Mouse (Mus musculus) heart, adult 2 months (tissue): Measurements from ENCODE around the gene Zswim1. TPM values are rescaled to one million over a fixed set of nuclear protein-coding genes. Genes with fewer than 3 reads are reported as not detected.

Experiments used
- DNase-seq, 2 experiments: peaks; one replicate each; pipeline ENCODE4 v3.0.0; 2021
- H3K27ac ChIP-seq: fragments of 200-600 bp; 2 replicates; pipeline ENCODE4 v1.8.1; 2022
- H3K27me3 ChIP-seq: fragments of 200-500 bp; 2 replicates; pipeline ENCODE4 v1.6.1; 2012; ENCODE audit warnings: mild to moderate bottlenecking, low read length, inconsistent platforms, mixed read lengths; ENCODE audit not compliant: control insufficient read depth, insufficient read depth
- H3K36me3 ChIP-seq: fragments of 200-500 bp; 2 replicates; pipeline ENCODE4 v1.6.1; 2012; ENCODE audit warnings: low read length, inconsistent platforms; ENCODE audit not compliant: control insufficient read depth, insufficient read depth
- H3K4me1 ChIP-seq: fragments of 200-500 bp; 2 replicates; pipeline ENCODE4 v1.6.1; 2011; ENCODE audit warnings: low read length; ENCODE audit not compliant: control insufficient read depth, insufficient read depth
- H3K4me3 ChIP-seq: fragments of 200-600 bp; 2 replicates; pipeline ENCODE4 v1.8.1; 2022
- H3K79me2 ChIP-seq: fragments of 200-500 bp; replicated peaks from 2 replicates; pipeline ENCODE4 v1.6.1; 2012; ENCODE audit warnings: mild to moderate bottlenecking, inconsistent platforms, low read length, moderate library complexity, mixed read lengths; ENCODE audit not compliant: control insufficient read depth, insufficient read depth
- H3K9ac ChIP-seq: fragments of 200-500 bp; 2 replicates; pipeline ENCODE4 v1.6.1; 2012; ENCODE audit warnings: low read depth, mild to moderate bottlenecking, control low read depth, inconsistent platforms, low read length, mixed read lengths
- CTCF ChIP-seq: fragments of 200-600 bp; IDR thresholded peaks from 2 replicates; pipeline ENCODE4 v1.8.1; 2022; ENCODE audit warnings: antibody characterized with exemption, mild to moderate bottlenecking, moderate library complexity
- EP300 ChIP-seq: fragments of 200-500 bp; IDR thresholded peaks from 2 replicates; pipeline ENCODE4 v1.6.1; 2011; ENCODE audit warnings: low read depth, low read length, control low read depth; ENCODE audit not compliant: insufficient read depth
- POLR2A ChIP-seq: fragments of 200-500 bp; IDR thresholded peaks from 2 replicates; pipeline ENCODE4 v1.6.1; 2011; ENCODE audit warnings: mild to moderate bottlenecking, low read depth, low read length, control low read depth; ENCODE audit not compliant: insufficient read depth
- WGBS: fragments of 180-500 bp; shearing (Covaris S2); methylation state at CpG from one replicate; pipeline ENCODE4 v1.1.7; 2018; 5-methylcytosine and 5-hydroxymethylcytosine counted together
- intact Hi-C: fragments of 180-260 bp; cut with DNase I; formaldehyde crosslinking; loops from one replicate; pipeline ENCODE4 v1.15.1; 2025
- polyA plus RNA-seq: library from polyadenylated mRNA; depleted of rRNA; stranded (reverse); fragments of >200 nt; gene quantifications from 2 replicates; pipeline ENCODE4 v1.2.3, GENCODE M21; 2012
- total RNA-seq, 2 experiments: library from RNA; stranded (reverse); gene quantifications; 2 replicates each; pipeline ENCODE4 v1.2.3; 2021

Zswim1 gene
- total and polyA plus RNA-seq, 3 experiments: 4.5 to 5.3 (median 5.1) TPM

DNA sequence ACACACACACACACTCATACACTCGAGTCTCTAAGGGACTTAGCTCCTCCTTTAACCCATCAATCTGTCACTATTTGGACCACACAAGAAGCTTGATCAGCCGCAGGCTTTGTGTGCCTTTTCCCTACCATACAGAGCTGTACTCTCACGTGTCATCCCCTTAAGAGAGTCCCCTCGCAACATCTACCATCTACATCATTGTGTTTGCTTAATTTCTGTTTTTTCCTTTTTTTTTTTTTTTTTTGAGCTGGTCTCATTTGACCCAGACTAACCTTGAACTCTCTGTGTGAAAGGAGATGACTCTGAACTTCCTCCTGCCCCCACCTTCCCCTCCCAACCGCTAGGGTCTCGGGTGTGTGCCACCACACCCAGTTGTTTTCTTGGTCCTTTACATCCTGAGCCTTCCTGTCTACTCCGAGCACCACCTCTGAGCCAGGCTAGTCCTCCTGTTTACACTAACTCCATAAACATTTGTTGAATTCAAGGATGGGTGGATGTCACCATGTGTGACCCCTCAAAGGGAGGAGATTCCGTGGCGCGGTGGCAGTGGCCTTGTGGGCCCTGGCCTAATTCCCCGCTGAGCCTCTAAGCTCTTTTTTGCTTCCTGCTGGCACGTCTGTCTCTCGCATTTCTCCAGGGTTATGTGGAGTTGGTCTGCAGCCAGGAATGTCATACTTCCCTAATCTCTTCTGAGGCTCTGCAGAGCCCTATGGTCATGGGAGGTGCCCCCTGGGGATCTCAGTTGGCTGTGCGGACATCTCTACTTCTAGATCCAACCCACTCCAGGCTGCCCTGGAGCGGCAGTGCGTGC is 44.5 kb downstream of the Zswim1 start:
- Histone ChIP-seq H3K4me3 (no peak overlapping the region), H3K79me2 (no peaks in the 10 kb centered on the region), H3K27me3 (no peaks in the 10 kb centered on the region), H3K9ac (no peak overlapping the region), H3K36me3 (no peaks in the 10 kb centered on the region), H3K4me1 (peaks cover 13% of the 10 kb centered on the region), H3K27ac (peak overlapping the region; percentile 76)
- peak; percentile 75 to 89 for DNase-seq
- TF ChIP-seq POLR2A (no peak), CTCF (peak; percentile 27; the same call in 1 of the 2 replicates), EP300 (peak; percentile 78; the same call in 1 of the 2 replicates)
- WGBS: 8% methylated on average over 16 of the region's 16 CpGs
- intact Hi-C loops: loop anchor here (2.0 kb wide), 1 partner anchor 32 kb away; no protein-coding TSS in a partner anchor

GRCm38 (mm10) chr2:164867566-164867965 is 45.1 kb downstream of the Zswim1 start:
- Histone ChIP-seq H3K36me3 (no peaks in the 10 kb centered on the region), H3K4me1 (peaks cover 9% of the 10 kb centered on the region), H3K9ac (no peak overlapping the region), H3K79me2 (no peaks in the 10 kb centered on the region), H3K4me3 (no peak overlapping the region), H3K27me3 (no peaks in the 10 kb centered on the region), H3K27ac (peak overlapping the region; percentile 76)
- WGBS: 89% methylated on average over 7 of the region's 7 CpGs
- TF ChIP-seq CTCF (peak; percentile 80), EP300 (no peak)
- DNase-seq: no peak
- intact Hi-C loops: loop anchor here (2.0 kb wide), 1 partner anchor 33 kb away; no protein-coding TSS in a partner anchor

GRCm38 (mm10) chr2:164868491-164868890 is 46.0 kb downstream of the Zswim1 start:
- H3K4me1 ChIP-seq: peaks cover 7% of the 10 kb centered on the region
- intact Hi-C loops: no loop called here
- WGBS: 68% methylated on average over 7 of the region's 7 CpGs
- H3K9ac ChIP-seq: no peak overlapping the region
- no peak for DNase-seq
- no peak overlapping the region for H3K4me3 ChIP-seq
- no peak for TF ChIP-seq EP300
- TF ChIP-seq CTCF: no peak
- TF ChIP-seq POLR2A: no peak
- H3K79me2 ChIP-seq: no peaks in the 10 kb centered on the region
- H3K27ac ChIP-seq: no peak overlapping the region
- H3K27me3 ChIP-seq: no peaks in the 10 kb centered on the region
- no peaks in the 10 kb centered on the region for H3K36me3 ChIP-seq

- no peaks in the 10 kb centered on the region for H3K79me2 ChIP-seq
- peaks cover 10% of the 10 kb centered on the region for H3K4me1 ChIP-seq
- H3K27ac ChIP-seq: no peak overlapping the region
- H3K9ac ChIP-seq: no peak overlapping the region
- no peak overlapping the region for H3K4me3 ChIP-seq
- no peaks in the 10 kb centered on the region for H3K27me3 ChIP-seq
- H3K36me3 ChIP-seq: no peaks in the 10 kb centered on the region
- intact Hi-C loops: no loop called here
- TF ChIP-seq POLR2A: no peak
- peak; percentile 28; the same call in 1 of the 2 replicates for TF ChIP-seq CTCF
- TF ChIP-seq EP300: no peak
- WGBS: 56% methylated on average over 6 of the region's 6 CpGs
- no peak for DNase-seq
These were observed 49.3 kb downstream of the Zswim1 start for GRCm38 (mm10) chr2:164871602-164872303.

DNA sequence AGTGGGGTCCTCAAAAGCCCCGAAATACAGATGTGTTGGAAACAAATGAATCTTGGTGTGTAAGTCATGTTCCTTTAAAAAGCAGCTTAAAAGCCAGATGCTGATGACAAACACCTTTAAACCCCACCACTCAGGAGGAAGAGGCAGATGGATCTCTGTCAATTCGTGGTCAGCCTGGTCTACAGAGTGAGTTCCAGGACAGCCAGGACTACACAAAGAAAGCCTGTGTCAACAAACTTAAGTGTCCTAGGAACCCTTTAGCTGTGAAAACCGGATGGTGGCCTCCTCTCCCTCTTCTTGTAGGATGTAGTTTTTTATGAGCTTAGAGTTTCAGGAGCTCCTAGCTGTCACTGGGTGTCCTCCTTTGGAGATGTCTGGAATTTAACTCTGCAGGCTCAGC is 51.1 kb downstream of the Zswim1 start:
- peaks cover 3% of the 10 kb centered on the region; the same call in 1 of the 2 replicates for H3K36me3 ChIP-seq
- no peaks in the 10 kb centered on the region for H3K79me2 ChIP-seq
- intact Hi-C loops: no loop called here
- no peaks in the 10 kb centered on the region for H3K27me3 ChIP-seq
- H3K4me3 ChIP-seq: peak overlapping the region; percentile 37
- H3K4me1 ChIP-seq: peaks cover 15% of the 10 kb centered on the region
- TF ChIP-seq CTCF (no peak), EP300 (no peak), POLR2A (no peak)
- peak overlapping the region; percentile 96 for H3K27ac ChIP-seq
- WGBS: 50% methylated on average over 3 of the region's 3 CpGs
- peak overlapping the region; percentile 37 for H3K9ac ChIP-seq
- DNase-seq: no peak

DNA sequence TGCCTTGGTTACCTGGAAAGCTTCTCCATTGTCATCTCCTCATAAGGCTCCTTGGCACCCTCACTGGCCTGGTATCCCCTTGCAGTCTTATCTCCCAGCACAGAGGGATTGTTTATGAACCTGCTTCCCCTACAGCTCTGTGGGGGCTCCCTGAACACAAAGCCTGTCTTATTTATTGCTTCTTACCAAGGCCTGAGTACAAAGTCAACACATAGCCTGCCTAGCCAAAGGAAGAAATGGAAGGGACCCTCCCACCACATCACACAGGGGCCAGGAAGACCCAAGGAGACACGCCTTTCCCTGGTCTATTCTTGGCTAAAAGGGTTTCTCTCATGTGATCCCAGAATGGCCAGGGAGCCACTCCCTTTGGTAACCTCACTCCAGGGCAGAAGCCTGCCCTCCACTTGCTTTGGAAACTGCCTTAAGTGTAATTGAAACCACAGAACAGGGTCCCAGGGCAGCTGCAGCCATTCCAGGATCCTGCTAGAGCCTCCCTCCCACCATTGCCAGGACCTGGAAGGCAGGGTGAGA is 51.8 kb downstream of the Zswim1 start:
- DNase-seq: peak; percentile 66 to 79
- Histone ChIP-seq H3K9ac (peak overlapping the region; percentile 53), H3K36me3 (peaks cover 3% of the 10 kb centered on the region; the same call in 1 of the 2 replicates), H3K27ac (peak overlapping the region; percentile 96), H3K4me3 (peak overlapping the region; percentile 37), H3K27me3 (no peaks in the 10 kb centered on the region), H3K79me2 (no peaks in the 10 kb centered on the region), H3K4me1 (peaks cover 15% of the 10 kb centered on the region)
- intact Hi-C loops: no loop called here
- peak; percentile 81 for TF ChIP-seq POLR2A
- TF ChIP-seq EP300: peak; percentile 77; the same call in 1 of the 2 replicates
- no peak for TF ChIP-seq CTCF
- 16% methylated on average over 1 of the region's 1 CpGs for WGBS
